Mouse (Mus musculus) heart, postnatal 10 days (tissue): ENCODE data around the gene Fgfr2. TPM values are rescaled to one million over a fixed set of nuclear protein-coding genes. Genes with fewer than 3 reads are reported as not detected.
"Not testable (repeated sequence)": the region's sequence is repeated elsewhere in the genome, so short reads cannot be mapped to it uniquely, and the experiment has no call there.

ENCODE experiments used
- DNase-seq, 2 experiments: peaks; one replicate each; pipeline ENCODE4 v3.0.0; 2021
- intact Hi-C: fragments of 180-260 bp; cut with DNase I; formaldehyde crosslinking; loops from one replicate; pipeline ENCODE4 v1.15.1; 2025
- total RNA-seq, 2 experiments: library from RNA; stranded (reverse); gene quantifications; 2 replicates each; pipeline ENCODE4 v1.2.3; 2021

The Fgfr2 gene
- total RNA-seq, 2 experiments from 2014 or later: 6.2 to 6.3 TPM

GRCm38 (mm10) chr7:130479003-130479402 is 2644.1 kb downstream of the Fgfr2 start:
- intact Hi-C loops, DNase-seq: not testable (repeated sequence)

GRCm38 (mm10) chr7:130475970-130476369 is 2647.2 kb downstream of the Fgfr2 start:
- intact Hi-C loops: loop anchor here (2.0 kb wide), 2 partner anchors 203 to 827 kb away; no protein-coding TSS in a partner anchor
- peak; percentile 64 to 69 for DNase-seq

GRCm38 (mm10) chr7:130473881-130474280 is 2649.3 kb downstream of the Fgfr2 start:
- intact Hi-C loops: no loop called here
- no peak for DNase-seq

GRCm38 (mm10) chr7:130472683-130473082 is 2650.5 kb downstream of the Fgfr2 start:
- intact Hi-C loops: no loop called here
- no peak for DNase-seq

DNA sequence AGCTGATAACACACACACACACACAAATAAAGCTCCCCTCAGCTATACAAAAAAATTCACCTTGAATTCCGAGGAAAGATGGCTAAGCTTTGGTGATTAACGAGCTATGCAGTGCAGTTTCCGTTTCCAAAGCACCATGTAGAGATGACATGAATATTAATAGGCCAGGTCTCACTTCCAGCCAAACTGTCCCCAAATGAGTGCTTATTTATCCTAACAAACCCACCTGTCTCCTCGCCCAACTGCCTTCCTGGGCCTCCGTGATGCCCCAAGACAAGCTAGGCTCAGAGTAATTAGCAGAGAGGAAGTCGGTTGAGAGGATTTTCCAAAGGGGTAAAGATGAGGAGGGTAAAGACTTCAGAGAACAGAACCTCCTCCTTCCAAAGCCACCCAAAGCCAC is 2652.1 kb downstream of the Fgfr2 start:
- intact Hi-C loops: loop anchor here (1.0 kb wide), 1 partner anchor 198 kb away; no protein-coding TSS in a partner anchor
- DNase-seq: no peak

- peak; percentile 10 to 17 for DNase-seq
- intact Hi-C loops: no loop called here
These were observed 2667.4 kb downstream of the Fgfr2 start for GRCm38 (mm10) chr7:130455587-130456246.

- intact Hi-C loops: no loop called here
- DNase-seq: no peak
These were observed 2668.9 kb downstream of the Fgfr2 start for GRCm38 (mm10) chr7:130454226-130454625.

GRCm38 (mm10) chr7:130435776-130436175 is 2687.4 kb downstream of the Fgfr2 start:
- no peak for DNase-seq
- intact Hi-C loops: no loop called here

DNA sequence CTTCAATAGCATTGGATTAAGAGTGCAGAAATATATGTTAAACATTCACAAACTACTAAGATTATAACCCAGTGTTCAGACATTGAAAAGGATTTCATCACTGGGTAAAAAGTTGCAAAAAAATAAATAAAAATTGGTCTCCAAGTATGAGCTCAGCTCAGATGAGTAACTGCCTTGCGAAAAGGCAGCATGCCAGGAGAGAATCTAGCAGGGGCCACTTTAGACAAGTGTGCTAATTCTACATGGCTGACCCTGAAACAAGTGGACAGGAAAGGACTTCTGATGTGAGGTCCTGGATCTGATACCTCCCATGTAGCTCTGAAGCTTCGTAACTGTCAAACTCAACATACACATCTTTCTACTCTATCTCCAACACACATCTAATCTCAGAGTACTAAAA is 2691.0 kb downstream of the Fgfr2 start:
- intact Hi-C loops: no loop called here
- peak; percentile 14 to 31 for DNase-seq

DNA sequence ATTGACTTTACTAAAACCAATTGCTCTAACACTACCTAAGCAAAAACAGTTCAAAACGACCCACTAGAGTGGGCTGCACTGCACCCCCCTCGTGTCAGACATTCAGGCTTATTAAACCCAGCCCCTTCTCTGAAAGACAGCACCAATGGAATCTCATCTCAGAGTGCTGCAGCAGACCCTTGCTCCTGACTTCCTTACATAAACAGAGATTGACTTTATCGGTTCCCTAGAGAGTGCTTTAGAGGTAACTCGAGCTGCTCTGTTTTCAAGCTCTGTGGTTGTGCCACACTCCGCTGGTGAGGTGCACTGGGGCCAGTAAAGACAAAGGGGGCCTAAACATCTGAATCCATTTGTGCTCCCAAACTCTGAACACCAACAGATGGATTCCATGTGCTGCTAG is 2696.6 kb downstream of the Fgfr2 start:
- no peak for DNase-seq
- intact Hi-C loops: no loop called here

GRCm38 (mm10) chr7:130425991-130426390 is 2697.2 kb downstream of the Fgfr2 start:
- DNase-seq: no peak
- intact Hi-C loops: no loop called here

DNA sequence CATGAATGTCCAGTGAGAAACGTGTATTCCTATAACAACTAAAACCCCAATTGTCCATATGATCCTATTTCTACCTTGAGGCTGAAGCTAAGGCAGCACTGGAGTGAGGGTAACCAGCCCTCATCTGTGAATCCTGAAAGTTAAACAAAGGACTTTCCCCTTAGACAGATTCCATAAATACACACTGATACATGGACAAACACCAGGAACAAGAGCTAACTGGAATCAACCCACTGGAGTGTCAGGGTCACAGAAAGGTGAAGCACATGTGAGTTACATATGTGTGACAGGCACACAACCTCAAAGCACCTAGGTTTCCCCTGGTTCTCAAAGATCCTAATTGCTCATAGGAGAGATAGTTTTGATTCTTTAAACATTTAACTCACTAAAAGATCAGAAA is 2703.2 kb downstream of the Fgfr2 start:
- intact Hi-C loops: no loop called here

DNA sequence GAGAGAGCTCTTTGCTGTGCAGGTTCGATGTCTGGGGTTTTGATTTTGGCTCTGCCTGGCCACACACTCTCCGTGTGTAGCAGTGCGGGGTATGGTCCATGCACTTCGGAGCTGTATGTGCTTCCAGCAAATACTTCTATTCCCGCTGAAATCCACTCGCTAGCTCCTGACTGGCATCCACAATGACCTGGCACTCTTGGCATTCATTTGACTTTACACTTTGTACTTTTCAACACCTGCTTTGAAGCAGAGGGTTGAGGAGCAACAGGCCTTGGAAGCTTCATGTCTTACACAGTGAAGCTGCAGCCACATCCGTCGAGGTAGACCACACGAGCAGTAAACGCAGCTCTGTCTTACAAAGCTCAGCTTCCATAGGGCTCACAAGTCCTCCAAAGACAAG is 2715.5 kb downstream of the Fgfr2 start:
- DNase-seq: peak; percentile 21 to 25
- intact Hi-C loops: loop anchor here (10.0 kb wide), 1 partner anchor 57 kb away; no protein-coding TSS in a partner anchor

More for the DNA sequence above, 2703.2 kb downstream of the Fgfr2 start:
- DNase-seq: peak in 1 of 2 experiments; percentile 12

DNA sequence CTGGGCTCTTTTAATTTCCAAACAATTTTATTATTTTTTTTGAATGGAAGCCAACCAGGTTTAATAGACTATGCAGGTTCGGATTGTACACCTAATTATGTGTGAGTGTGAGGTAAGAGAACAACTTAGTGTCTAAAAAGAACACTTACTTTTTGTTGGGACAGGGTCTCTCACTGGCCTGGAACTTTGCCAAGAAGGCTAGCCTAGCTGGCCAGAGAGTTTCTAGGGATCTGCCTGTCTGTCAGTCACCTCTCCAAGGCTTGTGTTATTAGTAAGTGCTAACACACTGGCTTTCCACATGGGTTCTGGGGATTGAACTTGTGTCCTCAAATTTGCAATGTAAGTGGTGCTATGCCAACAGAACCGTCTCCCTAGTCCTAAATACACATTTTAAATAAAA is 2719.8 kb downstream of the Fgfr2 start:
- intact Hi-C loops: loop anchor here (10.0 kb wide), 1 partner anchor 61 kb away; no protein-coding TSS in a partner anchor
- no peak for DNase-seq

- intact Hi-C loops: no loop called here
- DNase-seq: no peak
These were observed 2728.5 kb downstream of the Fgfr2 start for GRCm38 (mm10) chr7:130394697-130395096.

GRCm38 (mm10) chr7:130390060-130390459 is 2733.1 kb downstream of the Fgfr2 start:
- DNase-seq, intact Hi-C loops: not testable (repeated sequence)

- intact Hi-C loops: no loop called here
These were observed 2736.8 kb downstream of the Fgfr2 start for GRCm38 (mm10) chr7:130386308-130386707.

DNA sequence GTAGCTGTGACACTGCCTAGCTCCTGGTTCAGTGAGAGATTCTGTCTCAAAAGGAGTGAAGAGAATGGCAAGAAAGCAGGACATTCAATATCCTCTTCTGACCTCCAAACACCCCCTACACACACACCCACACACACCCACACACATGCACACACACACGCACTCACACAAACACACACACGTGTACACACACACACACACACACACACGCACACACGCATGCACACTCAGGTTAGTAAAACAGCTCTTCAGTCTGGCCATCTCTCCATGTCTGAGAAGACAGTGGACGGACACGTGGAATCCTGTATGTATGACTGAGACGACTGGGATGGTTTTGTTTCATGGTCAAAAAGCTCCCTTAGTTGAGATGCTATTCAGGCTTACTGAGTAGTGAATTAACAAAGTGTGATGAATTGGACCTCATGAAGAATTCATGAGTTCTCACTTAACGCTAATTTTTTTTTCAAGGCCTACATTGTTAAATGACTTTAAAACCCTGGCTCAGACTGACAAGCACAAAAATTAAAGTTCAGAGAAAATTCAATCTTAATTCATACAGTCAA is 2737.3 kb downstream of the Fgfr2 start:
- no peak for DNase-seq
- intact Hi-C loops: no loop called here

More at GRCm38 (mm10) chr7:130386308-130386707, 2736.8 kb downstream of the Fgfr2 start:
- no peak for DNase-seq

- DNase-seq: no peak
- intact Hi-C loops: loop anchor here (5.0 kb wide), 1 partner anchor 110 kb away; no protein-coding TSS in a partner anchor
These were observed 2741.0 kb downstream of the Fgfr2 start for GRCm38 (mm10) chr7:130382126-130382525.

GRCm38 (mm10) chr7:130381387-130381951 is 2741.7 kb downstream of the Fgfr2 start:
- DNase-seq: no peak
- intact Hi-C loops: loop anchor here (2.0 to 5.0 kb wide), 2 partner anchors 109 to 727 kb away; no protein-coding TSS in a partner anchor

- DNase-seq: peak; percentile 7 to 22
- intact Hi-C loops: loop anchor here (2.0 to 5.0 kb wide), 2 partner anchors 109 to 726 kb away; no protein-coding TSS in a partner anchor
These were observed 2742.3 kb downstream of the Fgfr2 start for GRCm38 (mm10) chr7:130380769-130381355.
